Mouse (Mus musculus) A20 (cell line): ENCODE measurements at regions not wholly inside any gene's neighbourhood (a gene's known extent, or its start where the extent isn't known, plus 50 kb on each side); places are given as distances from the start of the nearest gene placed in this dataset.

Experiments used
- DNase-seq: peaks from one replicate; pipeline ENCODE4 v3.0.0-alpha.2; 2011; ENCODE audit warnings: low read depth, low spot score

- DNase-seq = no peak
Observed at GRCm38 (mm10) chr3:38046611-38047010, 322.3 kb upstream of the Gm5148 start.

- DNase-seq = no peak
Observed at GRCm38 (mm10) chr3:38045989-38046388, 321.7 kb upstream of the Gm5148 start.

GRCm38 (mm10) chr3:38045523-38045922 lies 321.2 kb upstream of the Gm5148 start:
- DNase-seq = no peak

DNA sequence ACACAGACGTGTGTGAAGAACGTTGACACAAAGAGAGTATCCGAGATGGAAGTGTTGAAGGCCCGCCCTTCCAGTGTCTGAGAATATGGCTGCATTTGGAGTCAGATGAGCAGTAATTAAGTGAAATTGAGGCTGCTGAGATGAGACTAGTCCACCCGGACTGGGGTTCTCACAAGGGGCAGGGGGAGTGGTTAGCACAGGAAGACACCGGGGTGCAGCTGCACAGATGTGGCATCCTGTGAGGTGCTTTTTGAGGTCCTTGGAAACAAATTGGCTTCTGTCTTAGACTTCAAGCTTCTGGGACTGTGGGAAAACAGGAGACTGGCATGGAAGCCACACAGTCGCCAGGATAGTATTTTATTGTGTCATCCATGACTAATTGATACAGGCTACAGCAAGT lies 320.0 kb upstream of the Gm5148 start:
- peak; percentile 24 for DNase-seq

DNA sequence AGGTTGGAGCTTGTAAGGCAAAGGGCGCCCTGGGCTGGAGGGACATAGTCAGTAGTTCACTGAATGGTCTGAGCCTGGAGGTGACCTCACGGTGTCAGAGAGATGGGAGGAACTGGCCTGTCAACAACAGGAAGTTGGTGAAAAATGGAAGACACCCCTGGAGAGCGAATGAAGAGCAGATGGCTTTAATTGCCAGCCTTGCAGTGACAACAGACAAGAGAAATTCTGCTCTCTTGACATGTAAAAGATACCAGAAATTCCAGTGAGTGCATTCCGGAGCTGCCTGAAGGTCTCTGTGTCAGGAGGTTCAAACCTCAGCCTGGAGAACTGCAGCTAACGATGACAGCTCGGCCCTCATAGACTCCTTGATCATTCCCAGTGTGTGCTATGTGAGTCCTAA lies 318.3 kb upstream of the Gm5148 start:
- no peak for DNase-seq

DNA sequence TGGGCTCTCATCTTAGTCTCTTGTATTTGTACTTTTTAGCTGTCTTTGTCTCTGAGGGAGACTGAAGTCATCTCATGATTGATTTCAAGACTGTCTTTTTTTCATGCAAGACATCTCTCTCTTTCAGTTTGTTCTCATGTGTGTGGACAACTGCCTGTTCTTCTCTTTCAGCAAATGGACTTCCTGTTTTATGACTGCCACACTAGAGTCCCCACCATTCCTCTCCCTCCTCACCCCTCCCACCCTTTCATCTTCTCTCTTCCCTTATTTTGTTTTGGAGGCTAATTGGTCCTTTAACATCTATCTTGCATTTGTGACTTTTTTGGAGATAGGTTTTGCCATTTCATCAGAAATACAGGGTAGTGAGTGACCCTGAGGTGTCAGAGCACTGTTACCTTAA lies 311.8 kb upstream of the Gm5148 start:
- DNase-seq = peak; percentile 42

GRCm38 (mm10) chr3:38034138-38034537 lies 309.8 kb upstream of the Gm5148 start:
- DNase-seq = no peak

DNA sequence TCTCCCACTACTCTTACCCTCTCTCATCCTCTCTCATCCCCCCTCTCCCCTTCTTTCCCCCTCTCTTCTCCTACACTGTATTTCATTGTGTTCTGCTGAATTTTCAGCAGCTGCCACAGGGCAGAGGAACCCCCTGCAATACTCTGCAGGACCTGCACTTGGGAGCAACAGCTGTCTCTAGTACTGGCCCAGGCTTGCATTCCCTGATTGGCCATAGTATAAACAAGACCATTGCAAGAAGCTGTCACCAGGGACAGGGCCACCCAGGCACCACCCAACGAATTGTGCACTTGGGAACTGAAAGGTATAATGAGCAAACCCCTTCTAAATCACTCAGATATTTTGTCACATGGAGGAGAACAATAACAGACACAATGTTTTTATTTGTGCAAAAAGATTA lies 290.5 kb upstream of the Gm5148 start:
- DNase-seq = no peak

GRCm38 (mm10) chr3:38009168-38009567 lies 284.9 kb upstream of the Gm5148 start:
- DNase-seq = peak; percentile 85

DNA sequence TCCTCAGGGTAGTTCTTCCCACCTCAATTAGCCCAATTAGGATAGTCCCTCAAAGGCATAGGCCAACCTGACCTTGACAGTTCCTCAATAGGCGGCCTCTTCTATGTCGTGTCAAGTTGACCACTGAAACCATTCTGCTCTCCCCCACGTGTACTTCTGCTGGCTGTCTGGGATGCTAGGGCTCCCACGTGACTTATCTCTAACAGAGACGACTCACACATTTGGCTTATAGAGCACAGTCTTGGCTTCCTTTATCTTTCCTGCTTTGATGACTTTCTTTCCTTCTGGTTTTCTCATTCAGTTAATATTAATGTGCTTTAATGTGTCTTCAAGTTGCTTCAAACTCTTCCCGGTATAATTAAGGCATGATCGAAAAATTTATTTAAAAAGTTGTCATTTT lies 284.0 kb upstream of the Gm5148 start:
- peak; percentile 23 for DNase-seq

DNA sequence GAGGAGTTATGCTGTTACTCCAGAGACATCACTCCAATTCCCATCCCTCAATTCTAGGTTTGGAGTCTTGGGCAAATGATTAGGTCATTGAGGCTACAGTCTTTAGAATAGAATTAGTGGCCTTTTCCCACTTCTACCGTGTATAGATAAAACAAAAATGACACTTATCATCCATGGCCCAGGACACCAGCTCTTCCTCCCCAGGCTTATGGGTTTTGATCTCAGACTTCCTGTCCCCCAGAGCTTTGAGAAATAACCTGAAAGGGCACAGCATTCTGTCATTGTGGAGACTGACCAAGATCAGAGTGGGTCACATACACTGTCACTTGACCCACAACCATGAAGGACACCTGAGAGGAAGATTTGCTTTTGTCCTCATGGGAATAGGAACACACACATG lies 283.3 kb upstream of the Gm5148 start:
- DNase-seq = no peak

DNA sequence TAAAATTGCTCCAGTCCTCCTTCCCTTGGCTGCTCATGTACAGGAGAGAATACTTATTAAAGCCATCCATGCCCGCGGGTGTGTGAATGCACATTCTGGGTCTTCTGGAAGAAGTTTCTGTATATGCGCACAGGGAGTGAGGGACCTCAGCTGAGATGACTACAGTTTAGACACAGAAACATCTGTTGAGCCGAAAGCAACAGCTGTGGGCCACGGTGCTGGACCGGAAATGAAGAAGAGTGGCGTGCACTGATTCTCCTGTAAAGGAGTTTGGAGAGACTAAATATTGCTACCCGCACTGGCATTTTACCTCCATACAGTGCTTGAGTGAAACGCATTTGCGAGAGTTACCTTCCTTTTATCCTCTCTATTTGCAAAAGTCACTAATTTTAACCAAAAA lies 278.0 kb upstream of the Gm5148 start:
- DNase-seq = peak; percentile 73

DNA sequence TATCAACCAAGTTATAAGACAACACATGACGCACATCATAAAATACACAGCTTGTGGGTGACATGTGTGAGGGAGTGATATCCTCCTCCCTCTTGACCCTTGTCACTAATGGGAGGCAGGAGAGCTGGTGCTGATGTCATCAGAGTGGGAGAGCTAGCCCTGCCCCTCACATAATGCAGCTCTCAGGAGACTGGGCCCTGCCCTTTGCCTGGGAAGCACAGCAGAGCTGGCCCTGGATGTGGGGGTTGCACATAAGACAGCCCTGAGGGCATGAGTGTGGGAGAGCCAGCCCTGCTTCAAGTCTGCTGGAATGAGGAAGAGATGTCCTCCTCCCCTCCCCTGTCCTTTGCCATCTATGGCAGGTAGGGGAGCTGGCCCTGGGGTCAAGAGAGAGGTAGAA lies 275.5 kb upstream of the Gm5148 start:
- no peak for DNase-seq

- DNase-seq = no peak
Observed at GRCm38 (mm10) chr3:37997998-37998397, 273.7 kb upstream of the Gm5148 start.

GRCm38 (mm10) chr3:37989992-37990391 lies 265.7 kb upstream of the Gm5148 start:
- no peak for DNase-seq

DNA sequence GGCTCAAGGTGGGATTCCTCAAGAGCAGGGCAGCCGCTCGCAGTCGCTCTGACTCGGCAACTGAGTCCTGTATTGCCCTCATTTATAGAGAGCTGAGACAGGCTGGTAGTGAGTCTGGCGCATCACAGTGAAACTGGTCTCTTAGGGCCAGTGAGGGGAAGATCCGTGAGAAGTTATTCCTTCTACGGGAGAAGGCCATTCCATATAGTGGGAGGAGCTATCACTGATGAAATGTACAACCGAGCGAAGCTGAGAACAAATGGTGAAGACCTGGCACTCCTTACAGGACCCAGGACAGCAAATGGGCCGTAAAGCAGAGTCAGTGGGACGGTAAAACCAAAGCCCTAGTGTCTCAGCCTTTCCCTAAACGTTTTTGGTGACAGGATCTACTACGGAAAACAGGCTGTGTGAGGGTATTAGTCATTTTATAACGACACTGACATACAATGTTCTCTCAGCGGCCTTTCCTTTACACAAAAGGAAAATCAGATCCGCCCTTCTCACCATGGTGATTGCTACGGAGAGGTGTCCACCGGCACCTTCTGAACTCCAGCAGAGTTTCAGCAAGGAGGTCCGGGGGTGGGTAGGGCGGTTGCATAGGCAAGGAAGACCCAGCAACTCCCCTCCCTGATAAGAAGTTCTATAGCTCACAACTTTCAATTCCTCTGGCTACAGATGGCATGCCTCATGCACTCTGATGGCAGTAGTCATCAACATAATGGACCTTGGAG lies 263.6 kb upstream of the Gm5148 start:
- no peak for DNase-seq

GRCm38 (mm10) chr3:37987007-37987774 lies 262.9 kb upstream of the Gm5148 start:
- DNase-seq = no peak

DNA sequence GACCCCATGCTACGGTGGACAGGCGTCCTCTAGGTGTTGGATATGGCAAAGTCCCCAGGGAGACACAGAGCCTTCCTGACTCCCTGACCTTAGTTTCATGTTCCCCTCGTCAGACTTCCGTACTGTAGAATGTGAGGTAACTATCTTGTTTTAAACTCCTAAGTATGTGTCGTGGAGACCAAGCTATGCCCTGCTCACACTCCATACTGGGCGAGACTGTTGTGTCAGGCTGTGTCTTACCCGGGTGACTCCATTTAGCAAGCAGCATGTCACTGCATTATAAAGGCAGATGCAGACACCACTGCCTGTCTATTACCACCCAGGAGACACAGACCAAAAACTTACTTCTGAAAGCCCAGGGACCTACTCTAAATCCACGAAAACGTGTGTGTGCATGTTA lies 260.4 kb upstream of the Gm5148 start:
- DNase-seq = no peak

DNA sequence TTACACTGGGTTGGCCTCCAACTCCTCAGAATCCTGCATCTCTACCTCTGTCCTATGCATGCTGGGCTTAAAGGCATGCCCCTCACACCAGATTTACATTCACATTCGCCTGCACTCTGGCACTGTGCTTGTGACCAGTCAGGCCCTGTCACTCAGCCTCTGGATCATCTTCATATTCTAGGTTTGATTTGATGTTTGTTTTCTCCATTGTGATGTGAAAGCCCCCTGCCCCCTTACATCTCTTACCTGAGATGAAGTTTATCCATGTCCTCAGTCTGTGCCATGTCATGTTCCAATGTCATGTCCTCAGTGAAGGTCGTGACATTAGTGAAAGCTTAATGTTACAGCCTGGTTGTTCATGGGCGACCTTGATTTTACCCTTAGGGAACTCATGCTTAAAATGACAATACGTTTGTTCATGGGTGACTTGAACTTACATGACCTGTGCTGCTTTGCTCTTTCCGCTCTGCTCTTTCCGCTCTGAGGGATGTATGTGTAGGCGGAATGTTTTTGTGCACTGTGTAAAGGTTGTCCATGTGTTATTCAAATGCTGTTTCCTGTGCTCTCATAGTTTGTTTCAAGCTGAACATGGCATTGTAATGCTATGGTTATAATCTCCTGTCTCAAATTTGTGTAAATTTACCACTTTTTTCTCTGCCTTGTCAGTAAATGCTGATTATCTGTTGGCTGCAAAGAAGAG lies 257.3 kb upstream of the Gm5148 start:
- no peak for DNase-seq

GRCm38 (mm10) chr3:37979871-37980270 lies 255.6 kb upstream of the Gm5148 start:
- DNase-seq = peak; percentile 36

- DNase-seq = no peak
Observed at GRCm38 (mm10) chr3:37978481-37978880, 254.2 kb upstream of the Gm5148 start.

DNA sequence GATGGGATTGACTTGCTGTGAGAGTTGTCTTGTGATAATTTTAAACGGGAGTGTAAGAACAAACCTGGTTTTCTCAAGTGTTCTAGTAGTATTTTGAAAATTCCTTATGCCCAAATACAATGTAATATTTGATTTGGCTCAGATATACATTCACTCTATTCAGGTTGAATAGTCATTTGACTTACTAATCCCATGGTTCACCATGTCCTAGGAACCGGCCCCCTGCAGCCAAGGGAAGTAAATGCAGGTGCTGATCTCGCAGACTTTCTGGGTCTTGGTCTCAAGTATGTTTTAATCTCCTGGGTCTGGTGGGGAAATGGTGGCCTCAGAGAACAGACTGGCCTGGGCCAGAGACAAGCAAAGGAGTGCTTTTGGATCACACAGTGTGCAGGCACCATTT lies 253.2 kb upstream of the Gm5148 start:
- DNase-seq = no peak

- no peak for DNase-seq
Observed at GRCm38 (mm10) chr3:37976566-37976965, 252.3 kb upstream of the Gm5148 start.
